Mouse (Mus musculus): ENCODE measurements around the gene Baz1a. TPM values are rescaled to one million over a fixed set of nuclear protein-coding genes. Genes with fewer than 3 reads are reported as not detected.
A peak's percentile ranks its signal among the peaks of the same experiment; 100 is the strongest.
"Not testable (repeated sequence)": the region's sequence is repeated elsewhere in the genome, so short reads cannot be mapped to it uniquely, and the experiment has no call there.

Gene Baz1a
- total RNA-seq, 2 experiments from 2014 or later: 6.8 to 8.6 TPM

GRCm38 (mm10) chr12:54984701-54985256, 29.4 kb downstream of the Baz1a start:
- DNase-seq (ENCODE audit: low spot score): peak; percentile 56
- intact Hi-C loops (cut with DNase I): loop anchor here (5.0 to 10.0 kb wide), 3 partner anchors 120 to 318 kb away; partner anchors contain the start of genes Cfl2 and Ppp2r3c

GRCm38 (mm10) chr12:54982935-54983715, 31.0 kb downstream of the Baz1a start:
- no peak for DNase-seq (ENCODE audit: low spot score)
- intact Hi-C loops (cut with DNase I): loop anchor here (10.0 kb wide), 2 partner anchors 118 to 148 kb away; partner anchors contain the start of gene Cfl2

GRCm38 (mm10) chr12:54981962-54982361, 32.2 kb downstream of the Baz1a start:
- intact Hi-C loops (cut with DNase I): loop anchor here (10.0 kb wide), 2 partner anchors 117 to 147 kb away; partner anchors contain the start of gene Cfl2

DNA sequence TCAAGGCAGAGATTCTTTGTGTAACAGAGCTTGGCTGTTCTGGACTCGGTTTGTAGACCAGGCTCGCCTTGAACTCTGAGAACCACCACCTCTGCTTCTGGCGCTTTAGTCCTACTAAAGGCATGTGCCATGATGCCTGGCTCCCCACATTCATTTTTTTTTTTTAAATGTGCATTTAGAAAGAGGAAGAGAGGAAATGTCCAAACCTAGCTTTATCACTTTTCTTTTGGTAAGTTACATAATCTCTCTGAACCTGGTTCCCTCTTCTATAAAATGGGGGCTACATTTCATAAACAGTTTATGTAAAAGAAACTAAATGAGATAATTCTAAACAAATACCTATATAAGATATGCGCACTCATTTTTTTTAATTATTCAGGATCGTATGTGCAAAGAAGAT, 33.2 kb downstream of the Baz1a start:
- intact Hi-C loops (cut with DNase I): loop anchor here (10.0 kb wide), 2 partner anchors 116 to 146 kb away; partner anchors contain the start of gene Cfl2
- DNase-seq (ENCODE audit: low spot score): no peak

More at GRCm38 (mm10) chr12:54981962-54982361, 32.2 kb downstream of the Baz1a start:
- DNase-seq (ENCODE audit: low spot score): no peak

DNA sequence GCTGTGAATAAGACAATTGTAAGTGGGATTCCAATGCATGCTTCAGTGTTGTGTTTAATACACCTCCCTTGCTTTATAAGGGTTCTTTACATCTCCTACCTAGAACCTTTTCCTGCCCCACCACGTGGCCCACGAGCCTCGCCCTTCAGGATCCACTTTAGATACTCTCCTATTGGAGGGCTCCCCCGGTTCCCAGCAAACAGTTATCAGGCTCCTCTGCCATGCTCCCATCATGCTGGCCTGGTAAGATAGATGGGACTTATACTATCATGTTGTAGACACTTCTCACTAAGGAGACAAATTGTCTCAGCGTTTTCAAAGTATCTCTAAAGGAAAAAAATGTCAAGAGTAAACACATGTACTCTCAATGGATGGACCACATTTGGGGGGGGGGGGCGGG, 33.6 kb downstream of the Baz1a start:
- intact Hi-C loops (cut with DNase I): loop anchor here (10.0 kb wide), 2 partner anchors 116 to 146 kb away; partner anchors contain the start of gene Cfl2
- DNase-seq (ENCODE audit: low spot score): no peak

- intact Hi-C loops (cut with DNase I): no loop called here
- DNase-seq (ENCODE audit: low spot score): no peak
Observed at GRCm38 (mm10) chr12:54969033-54969432, 45.1 kb downstream of the Baz1a start.

- no peak for DNase-seq (ENCODE audit: low spot score)
- intact Hi-C loops (cut with DNase I): no loop called here
Observed at GRCm38 (mm10) chr12:54965532-54966160, 48.5 kb downstream of the Baz1a start.

- DNase-seq (ENCODE audit: low spot score): no peak
- intact Hi-C loops (cut with DNase I): no loop called here
Observed at GRCm38 (mm10) chr12:54959569-54959968, 54.6 kb downstream of the Baz1a start.

DNA sequence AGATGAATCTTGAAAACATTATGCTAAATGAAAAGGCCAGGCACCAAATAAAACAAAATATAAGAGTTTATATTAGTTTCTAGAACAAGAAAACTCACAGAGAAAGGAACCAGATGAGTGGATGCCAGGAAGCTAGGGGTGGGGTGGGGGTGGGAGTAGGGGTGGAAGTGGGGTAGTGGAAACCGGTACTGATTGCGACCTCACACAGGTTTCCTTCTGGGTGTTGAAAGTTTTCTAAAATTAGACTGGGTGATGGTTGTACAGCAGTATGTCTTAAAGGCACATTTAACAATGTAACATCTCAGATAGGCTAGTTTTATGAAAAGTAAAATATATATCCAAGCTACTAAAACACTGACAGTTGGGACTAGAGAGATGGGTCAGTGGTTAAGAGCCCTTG, 57.2 kb downstream of the Baz1a start:
- intact Hi-C loops (cut with DNase I): no loop called here
- no peak for DNase-seq (ENCODE audit: low spot score)

GRCm38 (mm10) chr12:54956457-54956856, 57.7 kb downstream of the Baz1a start:
- intact Hi-C loops (cut with DNase I): no loop called here
- no peak for DNase-seq (ENCODE audit: low spot score)

- DNase-seq (ENCODE audit: low spot score): no peak
- intact Hi-C loops (cut with DNase I): no loop called here
Observed at GRCm38 (mm10) chr12:54946116-54946515, 68.0 kb downstream of the Baz1a start.

DNA sequence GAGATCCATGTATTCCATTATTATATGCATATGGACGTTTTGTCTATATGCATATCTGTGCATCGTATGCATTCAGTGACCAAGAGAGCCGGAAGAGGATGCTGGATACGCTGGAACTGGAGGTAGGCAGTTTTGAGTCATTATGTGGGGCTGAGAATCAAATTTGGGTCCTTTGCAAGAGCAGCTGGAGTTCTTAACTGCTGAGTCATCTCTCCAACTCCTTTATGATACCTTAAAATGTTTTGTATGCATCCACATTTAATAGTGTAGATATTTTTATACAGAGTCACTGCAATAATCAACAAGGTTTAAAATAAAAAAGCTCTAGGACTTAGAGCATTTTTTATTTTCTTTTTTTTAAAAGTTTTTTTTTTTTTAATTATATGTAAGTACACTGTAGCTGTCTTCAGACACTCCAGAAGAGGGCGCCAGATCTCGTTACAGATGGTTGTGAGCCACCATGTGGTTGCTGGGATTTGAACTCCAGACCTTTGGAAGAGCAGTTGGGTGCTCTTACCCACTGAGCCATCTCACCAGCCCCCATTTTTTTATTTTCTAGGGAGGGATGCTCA, 71.5 kb downstream of the Baz1a start:
- DNase-seq (ENCODE audit: low spot score); intact Hi-C loops (cut with DNase I): not testable (repeated sequence)

GRCm38 (mm10) chr12:54937581-54938343, 76.4 kb downstream of the Baz1a start:
- DNase-seq (ENCODE audit: low spot score); intact Hi-C loops (cut with DNase I): not testable (repeated sequence)

GRCm38 (mm10) chr12:54910387-54910786, 103.8 kb downstream of the Baz1a start:
- no peak for DNase-seq (ENCODE audit: low spot score)
- intact Hi-C loops (cut with DNase I): no loop called here

GRCm38 (mm10) chr12:54892559-54892958, 121.6 kb downstream of the Baz1a start:
- intact Hi-C loops (cut with DNase I); DNase-seq (ENCODE audit: low spot score): not testable (repeated sequence)

DNA sequence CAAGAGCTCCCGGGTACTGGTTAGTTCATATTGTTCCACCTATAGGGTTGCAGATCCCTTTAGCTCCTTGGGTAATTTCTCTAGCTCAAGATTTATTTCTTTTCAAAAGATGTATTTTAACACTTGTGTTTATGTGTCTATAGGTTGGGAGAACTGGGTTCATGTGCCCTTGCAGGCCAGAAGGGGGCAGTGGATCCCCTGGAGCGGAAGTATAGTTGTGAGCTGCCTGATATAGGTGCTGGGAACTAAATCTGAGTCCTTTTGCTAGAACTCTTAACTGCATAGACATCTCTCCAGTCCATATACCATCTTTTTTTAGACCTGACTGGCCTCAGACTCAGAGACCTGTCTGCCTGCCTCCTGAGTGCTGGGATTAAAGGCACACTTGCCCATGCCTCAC, 123.7 kb downstream of the Baz1a start:
- no peak for DNase-seq (ENCODE audit: low spot score)
- intact Hi-C loops (cut with DNase I): no loop called here

DNA sequence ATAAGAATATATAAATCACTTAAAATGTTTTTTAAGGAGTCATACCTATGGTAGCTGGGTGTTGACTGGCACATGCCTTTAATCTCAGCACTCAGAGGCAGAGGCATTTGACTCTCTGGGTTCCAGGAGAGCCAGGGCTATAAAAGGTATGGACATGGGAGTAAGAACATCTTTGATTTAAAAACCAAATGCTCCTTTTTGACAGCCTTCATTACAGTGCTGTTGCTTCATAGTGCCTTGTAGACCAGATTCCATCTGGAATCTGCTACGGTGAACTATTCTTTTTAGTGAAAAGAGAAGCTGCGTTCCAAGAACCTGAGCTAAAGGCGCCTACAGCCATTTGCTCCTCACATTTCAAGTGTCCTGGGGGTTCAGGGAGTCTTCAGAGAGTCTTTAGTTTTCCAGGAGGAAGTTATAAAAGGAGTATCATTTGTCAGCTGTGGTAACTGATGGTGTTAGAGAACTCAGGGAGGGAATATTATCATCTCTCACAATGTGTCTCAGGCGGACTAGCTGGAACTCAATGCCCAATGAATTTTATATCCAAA, 126.5 kb downstream of the Baz1a start:
- no peak for DNase-seq (ENCODE audit: low spot score)
- intact Hi-C loops (cut with DNase I): no loop called here

DNA sequence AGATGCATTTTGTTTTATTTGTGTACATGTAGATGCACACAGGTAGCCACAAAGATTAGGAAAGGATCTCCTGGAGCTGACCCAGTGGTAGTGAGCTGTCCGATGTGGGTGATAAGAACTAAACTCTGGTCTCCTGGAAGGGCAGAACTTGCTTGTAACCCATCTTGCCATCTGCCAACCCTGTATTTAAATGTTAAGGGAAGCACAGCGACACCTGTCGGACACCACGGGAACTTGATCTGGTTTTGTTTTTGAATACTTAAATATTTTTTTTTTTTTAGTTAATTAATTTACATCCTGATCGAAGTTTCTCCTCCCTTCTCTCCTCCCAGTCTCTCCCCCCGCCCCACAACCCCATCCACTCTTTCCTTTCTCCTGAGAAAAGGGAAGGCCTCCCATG, 134.5 kb downstream of the Baz1a start:
- intact Hi-C loops (cut with DNase I): loop anchor here (1.0 to 2.0 kb wide), 2 partner anchors 17 to 49 kb away; partner anchors contain the start of gene Cfl2

DNA sequence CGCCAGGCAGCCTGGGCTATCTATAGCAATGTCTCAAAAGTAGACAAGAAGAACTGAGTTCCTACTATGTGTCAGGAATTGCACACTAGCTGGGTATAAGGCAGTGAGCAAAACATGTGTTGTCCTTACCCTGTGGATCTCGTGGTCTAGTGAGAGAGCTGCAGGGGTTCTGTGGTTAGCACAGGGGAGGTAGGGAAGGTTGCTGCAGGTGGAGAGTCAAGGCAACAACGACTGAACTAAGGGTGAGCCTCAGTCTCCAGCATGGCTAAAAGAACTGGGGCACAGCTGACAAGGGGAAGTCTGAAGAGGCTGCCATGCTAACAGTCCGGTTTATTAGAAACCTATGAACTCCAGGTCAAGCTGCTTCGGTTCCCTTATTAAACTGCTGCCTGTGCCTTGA, 134.9 kb downstream of the Baz1a start:
- intact Hi-C loops (cut with DNase I): loop anchor here (1.0 to 2.0 kb wide), 2 partner anchors 16 to 49 kb away; partner anchors contain the start of gene Cfl2
- DNase-seq (ENCODE audit: low spot score): no peak

More for the DNA sequence above, 134.5 kb downstream of the Baz1a start:
- DNase-seq (ENCODE audit: low spot score): peak; percentile 7

All from heart, postnatal 25 days (tissue).